Mouse (Mus musculus) midbrain, embryonic 12.5 days (tissue): ENCODE measurements around the gene Hes5. TPM values are rescaled to one million over a fixed set of nuclear protein-coding genes. Genes with fewer than 3 reads are reported as not detected.

Experiments used
- ATAC-seq: fragments of 200-750 bp; cut with Nextera tagmentation; 2 replicates; pipeline ENCODE4 v1.8.0; 2017; ENCODE audit warnings: low read depth, moderate TSS enrichment, moderate library complexity; ENCODE audit not compliant: low FRiP score
- H3K27ac ChIP-seq: fragments of 300-500 bp; sonication (generic); replicated peaks from 2 replicates; pipeline ENCODE4 v1.5.1; 2016; ENCODE audit warnings: mild to moderate bottlenecking
- H3K27me3 ChIP-seq: fragments of 300-500 bp; sonication (generic); 2 replicates; pipeline ENCODE4 v1.6.1; 2016; ENCODE audit warnings: mild to moderate bottlenecking
- H3K36me3 ChIP-seq: fragments of 300-500 bp; sonication (generic); 2 replicates; pipeline ENCODE4 v1.6.1; 2016
- H3K4me1 ChIP-seq: fragments of 300-500 bp; sonication (generic); 2 replicates; pipeline ENCODE4 v1.6.1; 2016
- H3K4me2 ChIP-seq: fragments of 300-500 bp; sonication (generic); replicated peaks from 2 replicates; pipeline ENCODE4 v1.6.1; 2016; ENCODE audit warnings: mild to moderate bottlenecking, moderate library complexity
- H3K4me3 ChIP-seq: fragments of 300-500 bp; sonication (generic); 2 replicates; pipeline ENCODE4 v1.5.1; 2016; ENCODE audit warnings: mild to moderate bottlenecking
- H3K9ac ChIP-seq: fragments of 300-500 bp; sonication (generic); replicated peaks from 2 replicates; pipeline ENCODE4 v1.6.1; 2016; ENCODE audit warnings: mild to moderate bottlenecking, moderate library complexity
- H3K9me3 ChIP-seq: fragments of 300-500 bp; sonication (generic); 2 replicates; pipeline ENCODE4 v1.6.1; 2016; ENCODE audit warnings: mild to moderate bottlenecking
- WGBS: fragments of 180-500 bp; shearing (Covaris S2); methylation state at CpG from one replicate; pipeline ENCODE4 v1.1.7; 2016; 5-methylcytosine and 5-hydroxymethylcytosine counted together
- polyA plus RNA-seq: library from polyadenylated mRNA; unstranded; fragments of >200 nt; fragmentation: Nextera tagmentation; extraction: Ambion mirVana; gene quantifications from 2 replicates; pipeline ENCODE4 v1.2.1, GENCODE M21; 2016

Gene Hes5
- polyA plus RNA-seq, 1 experiment from 2014 or later, result 870 TPM

DNA sequence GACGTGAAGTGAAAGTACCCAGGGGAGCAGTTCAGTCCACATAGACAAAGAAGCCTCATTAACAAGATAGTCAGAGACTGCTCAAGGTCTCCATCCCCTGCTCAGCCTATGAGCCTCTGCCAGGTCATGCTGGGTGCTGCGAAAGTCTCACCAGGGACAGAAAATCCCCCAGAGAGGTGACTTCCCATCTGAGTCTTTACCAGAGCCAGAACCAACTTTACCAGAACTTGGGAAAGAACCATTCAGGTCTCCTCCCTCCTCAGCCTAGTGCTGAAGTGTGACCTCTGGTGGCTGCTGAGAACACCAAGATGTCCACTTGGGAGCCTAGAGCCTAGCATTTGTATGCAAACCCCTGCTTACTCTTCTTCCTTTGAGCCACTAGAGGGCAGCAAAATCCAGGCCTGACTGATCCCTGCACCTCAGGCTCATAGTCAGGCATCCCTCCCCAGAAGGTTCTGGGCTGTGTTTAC, 16.6 kb upstream of the Hes5 start:
- H3K27me3 ChIP-seq, result no peaks in the 10 kb centered on the region
- no peak overlapping the region for H3K9ac ChIP-seq
- WGBS, result 10% methylated on average over 2 of the region's 2 CpGs
- no peaks in the 10 kb centered on the region for H3K36me3 ChIP-seq
- H3K4me2 ChIP-seq, result 0 out of 2 replicates have a peak overlapping the region, but pooled peaks have one; percentile 19
- no peak overlapping the region for H3K4me3 ChIP-seq
- peaks cover 44% of the 10 kb centered on the region for H3K4me1 ChIP-seq
- H3K9me3 ChIP-seq, result no peaks in the 10 kb centered on the region
- no peak overlapping the region for H3K27ac ChIP-seq
- peak; percentile 38 for ATAC-seq

DNA sequence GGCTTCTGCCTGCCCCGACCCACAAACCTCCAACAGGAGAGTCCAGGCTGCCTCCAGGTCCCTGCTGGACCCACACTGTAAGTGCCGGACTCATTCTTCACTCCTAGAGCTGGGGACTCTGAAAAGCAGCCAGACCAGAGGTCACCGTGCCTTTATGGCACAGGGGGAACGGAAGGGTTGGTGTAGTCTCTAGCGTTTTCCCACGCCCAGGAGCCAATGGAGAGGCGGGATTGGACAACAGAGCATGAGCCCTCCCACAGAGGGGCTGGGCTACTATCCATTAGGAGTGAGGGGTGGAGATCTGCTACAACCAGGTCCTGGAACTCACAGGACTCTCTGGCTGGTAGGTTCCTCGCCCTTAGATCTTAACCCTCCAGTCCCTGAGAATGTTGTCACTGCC, 14.4 kb upstream of the Hes5 start:
- H3K9ac ChIP-seq, result peak overlapping the region; percentile 54
- ATAC-seq, result peak; percentile 77
- peak overlapping the region; percentile 44 for H3K4me3 ChIP-seq
- peaks cover 65% of the 10 kb centered on the region for H3K4me1 ChIP-seq
- peak overlapping the region; percentile 86 for H3K27ac ChIP-seq
- under 1% methylated on average over 8 of the region's 8 CpGs for WGBS
- H3K4me2 ChIP-seq, result peak overlapping the region; percentile 66
- no peaks in the 10 kb centered on the region for H3K9me3 ChIP-seq
- H3K36me3 ChIP-seq, result no peaks in the 10 kb centered on the region
- peaks cover 9% of the 10 kb centered on the region; the same call in 1 of the 2 replicates for H3K27me3 ChIP-seq

GRCm38 (mm10) chr4:154948066-154948939, 12.4 kb upstream of the Hes5 start:
- H3K27me3 ChIP-seq, result peaks cover 18% of the 10 kb centered on the region; the same call in 1 of the 2 replicates
- H3K9me3 ChIP-seq, result no peaks in the 10 kb centered on the region
- H3K9ac ChIP-seq, result no peak overlapping the region; the same call in 1 of the 2 replicates
- peak overlapping the region; percentile 94 for H3K27ac ChIP-seq
- H3K4me3 ChIP-seq, result peak overlapping the region; percentile 19
- H3K36me3 ChIP-seq, result no peaks in the 10 kb centered on the region
- peak overlapping the region; percentile 44 for H3K4me2 ChIP-seq
- 35% methylated on average over 14 of the region's 14 CpGs for WGBS
- peaks cover 84% of the 10 kb centered on the region for H3K4me1 ChIP-seq
- peak; percentile 56 for ATAC-seq

GRCm38 (mm10) chr4:154948940-154949588, 11.7 kb upstream of the Hes5 start:
- 0 out of 2 replicates have a peak, but pooled peaks have one; percentile 1 for ATAC-seq
- no peaks in the 10 kb centered on the region for H3K9me3 ChIP-seq
- peaks cover 24% of the 10 kb centered on the region for H3K27me3 ChIP-seq
- 39% methylated on average over 6 of the region's 6 CpGs for WGBS
- H3K36me3 ChIP-seq, result no peaks in the 10 kb centered on the region
- no peak overlapping the region; the same call in 1 of the 2 replicates for H3K9ac ChIP-seq
- H3K4me2 ChIP-seq, result peak overlapping the region; percentile 44
- peaks cover 87% of the 10 kb centered on the region for H3K4me1 ChIP-seq
- H3K4me3 ChIP-seq, result peak overlapping the region; percentile 19
- H3K27ac ChIP-seq, result peak overlapping the region; percentile 94

DNA sequence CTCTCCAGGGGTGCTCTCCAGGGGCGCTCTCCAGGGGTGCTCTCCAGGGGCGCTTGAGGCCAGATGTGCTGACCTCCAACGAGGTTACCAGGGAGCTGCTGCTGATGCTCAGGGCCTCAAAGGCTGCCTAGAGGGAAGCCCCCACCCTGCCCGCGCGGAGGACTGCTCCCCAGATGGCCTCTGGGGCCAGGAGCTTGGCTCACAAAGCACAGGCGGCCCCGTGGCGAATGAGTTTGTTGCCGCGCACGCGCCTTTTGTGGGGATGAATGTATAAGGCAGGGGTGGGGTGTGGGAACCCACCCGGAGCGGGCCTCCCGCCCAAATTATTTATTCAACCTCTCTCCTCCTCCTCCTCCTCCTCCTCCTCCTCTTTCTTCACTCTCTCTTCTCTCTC, 11.1 kb upstream of the Hes5 start:
- 2% methylated on average over 16 of the region's 16 CpGs for WGBS
- peak overlapping the region; percentile 94 for H3K27ac ChIP-seq
- H3K9ac ChIP-seq, result no peak overlapping the region
- peaks cover 29% of the 10 kb centered on the region for H3K27me3 ChIP-seq
- H3K4me2 ChIP-seq, result peak overlapping the region; percentile 44
- peak overlapping the region; percentile 14; the same call in 1 of the 2 replicates for H3K4me3 ChIP-seq
- H3K36me3 ChIP-seq, result no peaks in the 10 kb centered on the region
- H3K4me1 ChIP-seq, result peaks cover 89% of the 10 kb centered on the region
- H3K9me3 ChIP-seq, result no peaks in the 10 kb centered on the region
- ATAC-seq, result peak; percentile 31

DNA sequence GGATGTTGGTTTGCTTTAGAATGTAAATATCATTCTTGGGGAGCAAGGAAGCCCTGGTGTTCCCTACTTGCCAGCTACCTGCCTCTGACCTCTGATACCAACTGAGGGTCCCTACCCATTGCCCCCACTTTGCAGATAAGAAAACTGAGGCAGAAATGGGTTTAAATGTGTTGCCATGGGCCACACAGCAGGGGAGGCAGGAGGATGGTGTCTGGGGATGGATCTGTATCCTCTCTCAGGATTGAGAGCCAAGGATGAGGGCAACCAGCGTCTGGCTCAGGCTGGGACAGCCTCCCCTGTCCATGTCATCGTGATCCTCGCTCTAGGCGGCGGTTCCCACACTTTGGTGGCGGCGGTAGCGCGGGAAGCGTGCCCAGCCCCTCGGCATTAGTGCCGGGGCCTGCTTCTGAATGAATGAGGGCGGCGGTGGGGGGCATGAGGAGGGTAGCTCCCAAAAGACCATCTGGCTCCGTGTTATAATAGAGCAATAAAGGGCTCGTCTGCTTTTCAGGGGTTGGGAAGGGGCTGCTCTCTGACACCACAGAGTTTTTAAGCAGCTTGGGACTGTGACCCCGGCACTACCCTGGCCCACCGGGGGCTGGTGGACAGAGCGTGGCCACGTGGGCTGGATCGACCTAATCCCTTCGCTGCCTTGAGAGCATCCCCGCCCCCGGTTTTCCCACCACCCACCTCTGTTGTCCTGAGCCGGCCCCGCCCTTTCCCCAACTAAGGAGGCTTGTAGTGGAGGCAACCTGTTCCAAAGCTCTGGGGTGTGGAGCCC, 8.1 kb upstream of the Hes5 start:
- peak; percentile 79 for ATAC-seq
- Histone ChIP-seq H3K9ac (no peak overlapping the region), H3K4me3 (peak overlapping the region; percentile 7; the same call in 1 of the 2 replicates), H3K9me3 (no peaks in the 10 kb centered on the region), H3K27me3 (peaks cover 51% of the 10 kb centered on the region), H3K27ac (peak overlapping the region; percentile 77), H3K36me3 (no peaks in the 10 kb centered on the region), H3K4me2 (peak overlapping the region; percentile 41), H3K4me1 (peaks cover 83% of the 10 kb centered on the region)
- under 1% methylated on average over 26 of the region's 26 CpGs for WGBS

GRCm38 (mm10) chr4:154956604-154957003, 4.1 kb upstream of the Hes5 start:
- Histone ChIP-seq H3K9me3 (no peaks in the 10 kb centered on the region), H3K4me1 (peaks cover 79% of the 10 kb centered on the region), H3K36me3 (peaks cover 4% of the 10 kb centered on the region; the same call in 1 of the 2 replicates), H3K9ac (no peak overlapping the region), H3K4me2 (no peak overlapping the region), H3K27ac (peak overlapping the region; percentile 99), H3K27me3 (peaks cover 66% of the 10 kb centered on the region), H3K4me3 (no peak overlapping the region)
- 21% methylated on average over 9 of the region's 9 CpGs for WGBS
- no peak for ATAC-seq

DNA sequence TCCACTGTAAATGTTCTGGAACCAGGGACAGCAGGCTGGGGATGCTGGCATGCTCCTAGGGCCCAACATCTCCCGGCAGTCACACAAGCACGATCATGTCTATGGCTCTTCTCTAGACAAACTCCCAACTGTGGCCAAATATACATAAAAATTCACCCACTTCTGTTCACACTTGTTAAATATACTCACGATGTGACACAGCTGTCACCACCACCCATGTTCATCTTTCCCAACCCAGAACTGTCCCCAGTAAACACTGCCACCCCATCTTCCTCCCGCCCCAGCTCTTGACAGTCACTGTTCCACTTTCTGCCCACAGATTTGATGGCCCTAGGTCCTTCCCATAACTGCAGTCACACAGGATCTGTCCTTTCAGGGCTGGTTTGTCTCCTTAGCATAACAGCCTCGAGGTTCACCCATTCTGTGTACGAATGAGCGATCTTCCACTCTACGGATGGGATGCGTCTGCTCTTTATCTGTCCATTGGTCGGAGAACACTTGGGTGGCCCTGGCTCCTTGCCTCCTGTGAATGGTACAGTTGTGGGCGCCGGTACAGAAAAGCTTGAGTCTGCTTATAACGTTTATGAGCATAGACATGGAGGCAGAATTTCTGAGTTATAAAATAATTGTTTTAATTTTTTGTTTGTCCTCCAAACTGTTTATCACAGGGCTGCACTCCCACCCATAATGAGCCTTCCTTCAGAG, 3.3 kb upstream of the Hes5 start:
- no peak overlapping the region; the same call in 1 of the 2 replicates for H3K9ac ChIP-seq
- peak overlapping the region; percentile 99 for H3K27ac ChIP-seq
- peaks cover 9% of the 10 kb centered on the region; the same call in 1 of the 2 replicates for H3K36me3 ChIP-seq
- H3K4me1 ChIP-seq, result peaks cover 79% of the 10 kb centered on the region
- no peak overlapping the region for H3K4me3 ChIP-seq
- WGBS, result 24% methylated on average over 13 of the region's 13 CpGs
- peaks cover 67% of the 10 kb centered on the region for H3K27me3 ChIP-seq
- no peaks in the 10 kb centered on the region for H3K9me3 ChIP-seq
- ATAC-seq, result no peak
- peak overlapping the region; percentile 66 for H3K4me2 ChIP-seq

- Histone ChIP-seq H3K4me1 (peaks cover 79% of the 10 kb centered on the region), H3K4me2 (peak overlapping the region; percentile 66), H3K27me3 (peaks cover 62% of the 10 kb centered on the region), H3K9me3 (no peaks in the 10 kb centered on the region), H3K9ac (no peak overlapping the region; the same call in 1 of the 2 replicates), H3K27ac (peak overlapping the region; percentile 99), H3K36me3 (peaks cover 9% of the 10 kb centered on the region; the same call in 1 of the 2 replicates), H3K4me3 (peak overlapping the region; percentile 28)
- ATAC-seq, result peak; percentile 71
- under 1% methylated on average over 15 of the region's 15 CpGs for WGBS
These were observed 2.6 kb upstream of the Hes5 start for GRCm38 (mm10) chr4:154958171-154958570.

GRCm38 (mm10) chr4:154958621-154959020, 2.1 kb upstream of the Hes5 start:
- H3K4me1 ChIP-seq, result peaks cover 79% of the 10 kb centered on the region
- H3K9ac ChIP-seq, result no peak overlapping the region
- no peak overlapping the region for H3K4me3 ChIP-seq
- H3K9me3 ChIP-seq, result no peaks in the 10 kb centered on the region
- H3K36me3 ChIP-seq, result peaks cover 9% of the 10 kb centered on the region; the same call in 1 of the 2 replicates
- H3K27me3 ChIP-seq, result peaks cover 59% of the 10 kb centered on the region
- 6% methylated on average over 8 of the region's 8 CpGs for WGBS
- peak; percentile 8 for ATAC-seq
- H3K27ac ChIP-seq, result peak overlapping the region; percentile 99
- peak overlapping the region; percentile 66 for H3K4me2 ChIP-seq
